Mouse (Mus musculus): Measurements from ENCODE around the gene Pdcd5.

GRCm38 (mm10) chr7:35594311-35594710 is 53.0 kb downstream of the Pdcd5 start:
- TF ChIP-seq CTCF (IDR thresholded peaks at IDR 0.05; ENCODE audit: control insufficient read depth, insufficient read depth, insufficient read length) = no peak
- TF ChIP-seq MYOG (IDR thresholded peaks at IDR 0.05; ENCODE audit: control insufficient read depth, extremely low read depth, insufficient read length) = no peak
- TF ChIP-seq MYOD1 (IDR thresholded peaks at IDR 0.05; ENCODE audit: control insufficient read depth, insufficient read length, low read depth) = no peak
- no peak for TF ChIP-seq CEBPB (IDR thresholded peaks at IDR 0.05; ENCODE audit: low read depth)
- no peak for TF ChIP-seq USF1 (IDR thresholded peaks at IDR 0.05; ENCODE audit: low read depth)
- no peak for TF ChIP-seq MAX (IDR thresholded peaks at IDR 0.05)
- TF ChIP-seq FOSL1 (IDR thresholded peaks at IDR 0.05; ENCODE audit: insufficient read depth, low read length, poor library complexity, severe bottlenecking) = no peak

All from C2C12 (cell line).